Mouse (Mus musculus) embryonic facial prominence, embryonic 14.5 days (tissue): ENCODE measurements at regions not wholly inside any gene's neighbourhood (a gene's known extent, or its start where the extent isn't known, plus 50 kb on each side); places are given as distances from the start of the nearest gene placed in this dataset.
A peak's percentile ranks its signal among the peaks of the same experiment; 100 is the strongest.

Experiments
- ATAC-seq: fragments of 200-750 bp; cut with Nextera tagmentation; 2 replicates; pipeline ENCODE4 v1.8.0; 2017; ENCODE audit warnings: low read depth, moderate number of reproducible peaks, moderate TSS enrichment
- DNase-seq: peaks from one replicate; pipeline ENCODE4 v3.0.0-alpha.2; 2015; ENCODE audit warnings: low spot score
- H3K27ac ChIP-seq: fragments of 300-500 bp; sonication (generic); replicated peaks from 2 replicates; pipeline ENCODE4 v1.5.1; 2014; ENCODE audit warnings: low read depth, mild to moderate bottlenecking, low read length, moderate library complexity
- H3K27me3 ChIP-seq: fragments of 300-500 bp; sonication (generic); replicated peaks from 2 replicates; pipeline ENCODE4 v1.6.1; 2014; ENCODE audit warnings: low read length; ENCODE audit not compliant: control insufficient read depth, insufficient read depth
- H3K36me3 ChIP-seq: fragments of 300-500 bp; sonication (generic); 2 replicates; pipeline ENCODE4 v1.6.1; 2014; ENCODE audit warnings: low read length, mixed read lengths; ENCODE audit not compliant: control insufficient read depth, insufficient read depth
- H3K4me1 ChIP-seq: fragments of 300-500 bp; sonication (generic); 2 replicates; pipeline ENCODE4 v1.6.1; 2014; ENCODE audit warnings: antibody characterized with exemption, low read length; ENCODE audit not compliant: control insufficient read depth, insufficient read depth
- H3K4me2 ChIP-seq: fragments of 300-500 bp; sonication (generic); 2 replicates; pipeline ENCODE4 v1.6.1; 2014; ENCODE audit warnings: low read depth, mild to moderate bottlenecking, low read length, moderate library complexity, mixed read lengths
- H3K4me3 ChIP-seq: fragments of 300-500 bp; sonication (generic); 2 replicates; pipeline ENCODE4 v1.5.1; 2014; ENCODE audit warnings: low read depth, mild to moderate bottlenecking, low read length
- H3K9ac ChIP-seq: fragments of 300-500 bp; sonication (generic); 2 replicates; pipeline ENCODE4 v1.6.1; 2014; ENCODE audit warnings: low read depth, mild to moderate bottlenecking, low read length, moderate library complexity, mixed read lengths
- H3K9me3 ChIP-seq: fragments of 300-500 bp; sonication (generic); 2 replicates; pipeline ENCODE4 v1.6.1; 2016; ENCODE audit warnings: low read length; ENCODE audit not compliant: control insufficient read depth
- WGBS: fragments of 180-500 bp; shearing (Covaris S2); extraction: QIAGEN DNeasy Blood & Tissue Kit; methylation state at CpG from one replicate; pipeline ENCODE4 v1.1.7; 2014; 5-methylcytosine and 5-hydroxymethylcytosine counted together

DNA sequence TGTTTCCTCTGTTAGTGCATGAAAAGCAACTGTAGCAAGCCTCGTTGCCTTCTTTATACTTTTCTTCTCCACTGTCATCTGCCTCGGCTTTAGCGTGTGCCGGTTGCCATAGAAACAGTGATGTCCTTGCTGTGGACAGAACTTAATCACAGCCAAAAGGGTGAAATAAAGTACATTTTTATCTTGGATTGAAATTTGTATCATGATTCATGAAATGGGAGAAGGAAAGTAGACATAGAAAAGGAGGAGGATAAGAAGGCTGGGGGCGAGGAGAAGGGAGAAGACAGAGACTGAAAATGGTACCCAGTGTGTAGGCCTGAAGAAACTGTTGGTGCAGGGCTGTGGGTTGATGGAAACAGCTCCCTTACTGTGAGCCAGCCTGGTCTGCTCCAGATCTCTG is 130.5 kb upstream of the Tyw5 start:
- DNase-seq (no peak), ATAC-seq (no peak)
- Histone ChIP-seq H3K4me2 (no peak overlapping the region), H3K27me3 (no peaks in the 10 kb centered on the region), H3K27ac (no peak overlapping the region), H3K4me3 (no peak overlapping the region), H3K4me1 (no peaks in the 10 kb centered on the region), H3K9ac (no peak overlapping the region), H3K9me3 (no peaks in the 10 kb centered on the region), H3K36me3 (no peaks in the 10 kb centered on the region)
- 81% methylated on average over 5 of the region's 5 CpGs for WGBS

DNA sequence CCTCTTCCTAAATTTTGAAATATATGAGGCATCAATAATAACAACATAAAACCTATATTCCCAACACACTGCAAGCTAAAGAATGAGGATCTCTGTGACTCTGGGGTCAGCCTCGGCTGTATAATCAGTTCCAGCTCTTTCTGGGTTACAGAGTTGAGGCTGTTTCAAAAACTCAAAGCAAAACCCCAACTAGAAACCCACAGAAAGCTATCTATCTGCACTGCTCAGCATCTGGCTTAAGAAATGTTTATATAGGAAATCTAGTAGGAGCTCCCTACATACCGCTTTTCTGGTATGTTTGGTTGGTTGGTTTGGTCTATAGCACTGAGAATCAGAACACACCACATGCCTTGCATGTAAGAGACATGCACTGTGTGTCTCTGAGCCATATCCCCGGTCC is 137.8 kb upstream of the Tyw5 start:
- Histone ChIP-seq H3K4me3 (no peak overlapping the region), H3K9ac (no peak overlapping the region), H3K9me3 (no peaks in the 10 kb centered on the region), H3K4me1 (peaks cover 27% of the 10 kb centered on the region), H3K36me3 (no peaks in the 10 kb centered on the region), H3K27me3 (no peaks in the 10 kb centered on the region), H3K4me2 (no peak overlapping the region), H3K27ac (peak overlapping the region; percentile 52)
- ATAC-seq = peak; percentile 53; the same call in 1 of the 2 replicates
- 48% methylated on average over 3 of the region's 3 CpGs for WGBS
- peak; percentile 62 for DNase-seq

DNA sequence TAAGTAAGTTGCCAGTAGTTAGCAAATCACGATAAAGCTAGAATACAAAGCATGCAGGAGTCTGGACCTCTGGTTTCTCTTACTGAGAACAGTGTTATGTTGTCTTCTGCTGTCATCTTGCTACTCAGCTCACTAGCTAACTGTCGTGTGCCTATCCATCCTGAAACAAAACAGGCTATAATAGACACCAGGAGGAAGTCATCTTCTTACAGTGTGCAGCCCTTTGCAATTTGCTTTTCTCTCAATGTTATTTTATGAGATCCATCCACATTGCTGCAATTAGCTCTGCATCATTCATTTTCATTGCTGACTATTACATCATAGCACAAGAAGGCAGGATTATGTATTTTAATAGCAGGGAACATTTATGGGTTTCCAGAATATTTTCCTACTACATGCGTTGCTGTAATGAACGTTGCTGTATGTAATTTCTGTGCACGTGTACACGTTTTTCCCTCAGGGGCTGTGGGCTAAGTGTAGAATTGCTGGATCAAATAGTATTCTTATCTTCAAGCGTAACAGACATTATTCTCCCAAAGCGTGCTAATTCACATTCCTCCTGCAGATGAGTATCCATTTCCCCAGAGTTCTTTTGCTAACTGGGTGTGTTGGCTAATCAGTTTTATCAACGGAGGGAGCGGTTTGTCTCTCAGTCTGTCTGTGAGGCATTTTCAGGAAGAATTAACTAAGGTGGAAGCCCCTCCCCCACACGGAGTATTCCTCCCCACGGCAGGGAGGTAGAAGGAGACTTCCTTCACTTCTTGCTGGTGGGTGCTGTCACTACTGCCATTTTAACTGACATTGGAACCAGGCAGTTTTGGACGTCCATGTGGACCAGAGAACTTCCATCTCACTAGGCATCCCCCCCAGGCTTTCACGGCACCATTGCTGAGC is 139.1 kb upstream of the Tyw5 start:
- peak overlapping the region; percentile 33 for H3K4me2 ChIP-seq
- H3K9ac ChIP-seq = no peak overlapping the region
- WGBS = 24% methylated on average over 14 of the region's 14 CpGs
- 0 out of 2 replicates have a peak overlapping the region, but pooled peaks have one; percentile 13 for H3K27ac ChIP-seq
- H3K9me3 ChIP-seq = no peaks in the 10 kb centered on the region
- no peaks in the 10 kb centered on the region for H3K36me3 ChIP-seq
- peaks cover 27% of the 10 kb centered on the region for H3K4me1 ChIP-seq
- peak; percentile 69 for DNase-seq
- H3K4me3 ChIP-seq = no peak overlapping the region
- ATAC-seq = peak; percentile 41; the same call in 1 of the 2 replicates
- no peaks in the 10 kb centered on the region for H3K27me3 ChIP-seq

DNA sequence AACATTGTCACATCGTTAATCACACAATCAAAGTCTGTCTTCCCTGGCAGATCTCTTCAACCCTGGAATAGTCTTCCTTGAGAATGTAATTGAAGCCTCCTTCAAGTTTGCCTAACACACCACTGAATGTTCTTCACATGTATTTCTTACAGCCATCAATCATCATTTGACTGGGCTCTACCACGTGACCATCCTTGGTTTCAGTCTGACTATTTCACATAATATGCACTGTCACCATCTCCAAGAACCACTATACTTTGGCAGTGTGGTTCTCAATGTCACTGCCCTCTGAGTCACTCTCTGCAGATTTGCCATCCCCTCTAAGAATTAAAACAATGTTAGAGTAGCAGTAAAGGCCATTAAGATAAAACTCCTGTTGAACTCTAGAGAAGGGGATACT is 154.6 kb upstream of the Tyw5 start:
- Histone ChIP-seq H3K4me3 (no peak overlapping the region), H3K27me3 (no peaks in the 10 kb centered on the region), H3K9ac (no peak overlapping the region), H3K36me3 (no peaks in the 10 kb centered on the region), H3K9me3 (no peaks in the 10 kb centered on the region), H3K4me1 (no peaks in the 10 kb centered on the region), H3K27ac (no peak overlapping the region), H3K4me2 (no peak overlapping the region)
- ATAC-seq (no peak), DNase-seq (no peak)
- WGBS = 82% methylated on average over 2 of the region's 2 CpGs

GRCm38 (mm10) chr1:57564676-57565075 is 157.8 kb upstream of the Tyw5 start:
- Histone ChIP-seq H3K4me1 (no peaks in the 10 kb centered on the region), H3K36me3 (no peaks in the 10 kb centered on the region), H3K27ac (no peak overlapping the region), H3K4me2 (no peak overlapping the region), H3K27me3 (no peaks in the 10 kb centered on the region), H3K4me3 (no peak overlapping the region), H3K9me3 (peaks cover 11% of the 10 kb centered on the region), H3K9ac (no peak overlapping the region)
- WGBS = 45% methylated on average over 5 of the region's 5 CpGs
- DNase-seq (no peak), ATAC-seq (no peak)

DNA sequence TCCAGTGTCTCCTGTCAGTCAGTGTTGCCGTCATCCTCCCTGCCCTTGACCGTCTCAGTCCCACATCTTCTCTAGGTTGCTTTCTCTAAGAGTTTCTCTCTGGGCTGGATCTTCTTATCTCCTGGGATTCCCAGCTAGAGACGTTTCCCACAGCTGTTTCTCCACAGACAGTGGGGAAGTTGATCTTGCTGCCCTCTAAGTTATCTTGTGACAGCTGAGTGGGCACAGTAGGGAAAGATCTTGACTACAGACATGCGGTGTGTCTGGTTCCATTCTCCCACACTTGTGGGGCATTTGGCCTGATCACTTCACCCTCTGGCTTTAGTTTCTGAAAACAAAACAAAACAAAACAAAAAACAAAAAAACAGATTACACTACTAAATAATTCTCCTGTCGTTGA is 165.2 kb upstream of the Tyw5 start:
- no peak overlapping the region for H3K4me2 ChIP-seq
- H3K9me3 ChIP-seq = peaks cover 15% of the 10 kb centered on the region
- ATAC-seq = no peak

DNA sequence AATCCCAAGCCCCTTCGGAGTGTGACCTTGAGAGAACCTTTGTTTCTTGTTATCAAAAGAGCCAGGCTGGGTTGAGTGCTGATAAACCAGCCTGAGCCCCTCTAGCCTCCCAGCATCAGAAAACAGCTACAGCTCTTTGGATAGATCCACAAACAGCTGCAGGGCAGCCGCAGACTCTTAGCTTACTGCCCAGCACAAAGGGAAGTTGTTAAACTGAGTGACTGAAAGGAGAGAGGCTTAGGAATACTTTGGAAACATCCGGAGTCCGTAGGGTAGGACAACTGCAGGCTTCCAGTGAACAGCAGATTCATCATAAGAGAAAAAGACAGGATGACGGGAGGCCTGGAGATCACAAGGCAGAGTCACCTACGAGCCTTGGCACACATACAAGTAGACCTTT is 166.9 kb upstream of the Tyw5 start:
- Histone ChIP-seq H3K4me1 (no peaks in the 10 kb centered on the region), H3K9ac (no peak overlapping the region), H3K9me3 (0 out of 2 replicates have a peak, but pooled peaks cover 4% of the 10 kb centered on the region), H3K27me3 (no peaks in the 10 kb centered on the region), H3K27ac (0 out of 2 replicates have a peak overlapping the region, but pooled peaks have one; percentile 8), H3K4me2 (no peak overlapping the region), H3K36me3 (no peaks in the 10 kb centered on the region), H3K4me3 (no peak overlapping the region)
- DNase-seq = peak; percentile 65
- ATAC-seq = peak; percentile 67; the same call in 1 of the 2 replicates
- WGBS = 41% methylated on average over 6 of the region's 6 CpGs

More for the DNA sequence above, 165.2 kb upstream of the Tyw5 start:
- no peak overlapping the region for H3K4me3 ChIP-seq
- no peaks in the 10 kb centered on the region for H3K27me3 ChIP-seq
- 73% methylated on average over 5 of the region's 5 CpGs for WGBS
- no peak overlapping the region for H3K9ac ChIP-seq
- H3K27ac ChIP-seq = no peak overlapping the region
- DNase-seq = peak; percentile 12
- H3K4me1 ChIP-seq = no peaks in the 10 kb centered on the region
- no peaks in the 10 kb centered on the region for H3K36me3 ChIP-seq

- no peak overlapping the region for H3K4me3 ChIP-seq
- 97% methylated on average over 6 of the region's 6 CpGs for WGBS
- ATAC-seq (no peak), DNase-seq (no peak)
- H3K27me3 ChIP-seq = no peaks in the 10 kb centered on the region
- H3K9ac ChIP-seq = no peak overlapping the region
- no peak overlapping the region for H3K4me2 ChIP-seq
- no peaks in the 10 kb centered on the region for H3K36me3 ChIP-seq
- no peak overlapping the region for H3K27ac ChIP-seq
- 0 out of 2 replicates have a peak, but pooled peaks cover 4% of the 10 kb centered on the region for H3K9me3 ChIP-seq
- no peaks in the 10 kb centered on the region for H3K4me1 ChIP-seq
These were observed 167.6 kb upstream of the Tyw5 start for GRCm38 (mm10) chr1:57574530-57574929.
